Mouse (Mus musculus): Measurements from ENCODE around the gene Slc25a15. TPM values are rescaled to one million over a fixed set of nuclear protein-coding genes. Genes with fewer than 3 reads are reported as not detected.

Gene Slc25a15
- 34.1 and 84.3 TPM in 2 replicates for polyA plus RNA-seq (2012; rRNA removed)

GRCm38 (mm10) chr8:22398142-22398951 lies at the start of gene Slc25a15:
Slc25a15 (minus strand) TSS chr8:22398597.
- under 1% methylated on average over 77 of the region's 77 CpGs for WGBS
- no peak for DNase-seq (ENCODE audit: low read depth, low spot score)

GRCm38 (mm10) chr8:22411971-22412370 lies 13.6 kb upstream of the Slc25a15 start:
- 3% methylated on average over 8 of the region's 8 CpGs for WGBS
- no peak for DNase-seq (ENCODE audit: low read depth, low spot score)

- DNase-seq (ENCODE audit: low read depth, low spot score) = peak; percentile 90
- WGBS = under 1% methylated on average over 25 of the region's 25 CpGs
Measured at GRCm38 (mm10) chr8:22411282-22411702, 12.9 kb upstream of the Slc25a15 start, which contains the start of gene Mrps31. Mrps31 (plus strand) TSS chr8:22411361.

GRCm38 (mm10) chr8:22410688-22411281 lies 12.4 kb upstream of the Slc25a15 start:
- no peak for DNase-seq (ENCODE audit: low read depth, low spot score)
- WGBS = 12% methylated on average over 16 of the region's 16 CpGs

- 71% methylated on average over 6 of the region's 6 CpGs for WGBS
- no peak for DNase-seq (ENCODE audit: low read depth, low spot score)
Measured at GRCm38 (mm10) chr8:22405733-22406132, 7.3 kb upstream of the Slc25a15 start.

- no peak for DNase-seq (ENCODE audit: low read depth, low spot score)
- WGBS = 82% methylated on average over 2 of the region's 2 CpGs
Measured at GRCm38 (mm10) chr8:22403235-22403634, 4.8 kb upstream of the Slc25a15 start.

GRCm38 (mm10) chr8:22400593-22400992 lies 2.2 kb upstream of the Slc25a15 start:
- 92% methylated on average over 4 of the region's 4 CpGs for WGBS
- DNase-seq (ENCODE audit: low read depth, low spot score) = no peak

- 71% methylated on average over 8 of the region's 8 CpGs for WGBS
- DNase-seq (ENCODE audit: low read depth, low spot score) = no peak
Measured at GRCm38 (mm10) chr8:22399285-22399880, 986 bp upstream of the Slc25a15 start.

- WGBS = 1% methylated on average over 13 of the region's 13 CpGs
- no peak for DNase-seq (ENCODE audit: low read depth, low spot score)
Measured at GRCm38 (mm10) chr8:22397811-22398141, 621 bp downstream of the Slc25a15 start.

- DNase-seq (ENCODE audit: low read depth, low spot score) = no peak
- WGBS = 91% methylated on average over 8 of the region's 8 CpGs
Measured at GRCm38 (mm10) chr8:22395256-22395655, 3.1 kb downstream of the Slc25a15 start.

GRCm38 (mm10) chr8:22394471-22394870 lies 3.9 kb downstream of the Slc25a15 start:
- DNase-seq (ENCODE audit: low read depth, low spot score) = no peak
- WGBS = 37% methylated on average over 4 of the region's 4 CpGs

GRCm38 (mm10) chr8:22390766-22391463 lies 7.5 kb downstream of the Slc25a15 start:
- no peak for DNase-seq (ENCODE audit: low read depth, low spot score)
- WGBS = 64% methylated on average over 8 of the region's 8 CpGs

- 84% methylated on average over 10 of the region's 10 CpGs for WGBS
- no peak for DNase-seq (ENCODE audit: low read depth, low spot score)
Measured at GRCm38 (mm10) chr8:22389874-22390273, 8.5 kb downstream of the Slc25a15 start.

GRCm38 (mm10) chr8:22385158-22385557 lies 13.2 kb downstream of the Slc25a15 start:
- DNase-seq (ENCODE audit: low read depth, low spot score) = no peak
- 96% methylated on average over 6 of the region's 6 CpGs for WGBS

- no peak for DNase-seq (ENCODE audit: low read depth, low spot score)
- WGBS = 85% methylated on average over 19 of the region's 19 CpGs
Measured at GRCm38 (mm10) chr8:22382824-22383595, 15.4 kb downstream of the Slc25a15 start.

GRCm38 (mm10) chr8:22380934-22381333 lies 17.5 kb downstream of the Slc25a15 start:
- WGBS = 88% methylated on average over 11 of the region's 11 CpGs
- no peak for DNase-seq (ENCODE audit: low read depth, low spot score)

GRCm38 (mm10) chr8:22376903-22377302 lies 21.5 kb downstream of the Slc25a15 start:
- 65% methylated on average over 5 of the region's 5 CpGs for WGBS
- DNase-seq (ENCODE audit: low read depth, low spot score) = no peak

- no peak for DNase-seq (ENCODE audit: low read depth, low spot score)
- 95% methylated on average over 5 of the region's 5 CpGs for WGBS
Measured at GRCm38 (mm10) chr8:22376311-22376710, 22.1 kb downstream of the Slc25a15 start.

- WGBS = 35% methylated on average over 6 of the region's 6 CpGs
- DNase-seq (ENCODE audit: low read depth, low spot score) = peak; percentile 29
Measured at GRCm38 (mm10) chr8:22359882-22360281, 38.5 kb downstream of the Slc25a15 start.
